Mouse (Mus musculus) granulocyte monocyte progenitor cell, adult 5-6 weeks (primary cell): ENCODE measurements at regions not wholly inside any gene's neighbourhood (a gene's known extent, or its start where the extent isn't known, plus 50 kb on each side); places are given as distances from the start of the nearest gene placed in this dataset.
"Not testable (repeated sequence)": the region's sequence is repeated elsewhere in the genome, so short reads cannot be mapped to it uniquely, and the experiment has no call there.

Source experiments
- ATAC-seq: replicated peaks from 2 replicates; pipeline ENCODE4 v1.8.0; 2016; ENCODE audit warnings: mild to moderate bottlenecking, moderate TSS enrichment, inconsistent platforms; ENCODE audit not compliant: poor library complexity, severe bottlenecking

DNA sequence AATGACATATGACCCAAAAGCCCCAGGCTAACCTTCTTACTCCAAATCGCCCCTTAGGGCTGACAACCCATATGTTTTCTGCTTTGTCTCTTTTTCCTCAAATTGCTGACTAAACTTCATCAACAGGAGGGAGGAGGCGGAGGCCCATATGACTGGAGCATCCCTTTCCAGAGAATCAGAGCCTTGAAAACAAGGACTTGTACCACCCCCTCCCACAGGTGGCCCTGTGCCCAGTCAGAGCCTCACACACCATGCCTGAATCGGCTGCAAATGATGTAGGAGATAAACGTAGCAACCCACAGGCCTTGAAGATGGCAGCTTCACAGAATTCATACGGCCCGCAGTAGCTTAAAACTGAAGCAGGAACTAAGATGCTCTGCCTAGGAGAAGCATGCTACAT, 101.7 kb upstream of the Ipo5 start:
- no peak for ATAC-seq

DNA sequence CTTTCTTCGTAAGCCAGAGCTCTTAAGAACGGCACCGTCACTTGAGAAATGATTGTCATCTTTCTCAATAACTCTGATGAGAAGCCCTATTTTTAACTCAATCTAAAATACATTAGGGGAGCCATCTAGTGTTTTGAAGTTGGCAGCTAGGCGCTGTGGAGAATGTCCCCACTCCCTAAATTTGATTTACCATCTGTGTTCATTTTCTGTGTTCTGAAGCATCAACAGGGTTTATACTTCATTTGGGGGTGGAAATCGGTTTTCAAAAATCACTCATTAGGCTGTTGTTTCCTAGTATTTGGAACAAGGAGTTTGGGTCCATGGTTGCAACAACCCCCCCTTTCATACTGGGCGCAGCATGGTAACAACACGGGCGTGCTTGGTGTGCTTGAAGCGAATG, 97.1 kb upstream of the Ipo5 start:
- ATAC-seq, result no peak

DNA sequence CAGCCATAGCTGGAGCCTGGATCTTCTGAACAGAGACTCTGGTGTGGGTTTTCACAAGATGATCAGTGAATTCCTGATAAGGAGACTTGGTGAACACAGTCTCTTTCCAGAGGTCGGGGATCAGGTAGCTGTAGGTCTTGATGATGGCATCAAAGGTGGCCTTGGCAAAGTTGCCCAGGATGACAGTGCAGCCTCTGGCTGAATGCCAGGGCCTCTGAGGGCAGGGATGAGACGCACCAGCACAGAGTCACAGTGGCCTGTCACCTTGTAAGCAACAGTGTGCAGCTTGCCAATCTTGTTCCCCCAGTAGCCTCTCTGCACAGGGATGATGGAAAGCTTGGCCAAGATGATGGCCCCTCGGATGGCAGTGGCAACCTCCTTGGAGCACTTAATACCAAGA, 95.9 kb upstream of the Ipo5 start:
- not testable (repeated sequence) for ATAC-seq

DNA sequence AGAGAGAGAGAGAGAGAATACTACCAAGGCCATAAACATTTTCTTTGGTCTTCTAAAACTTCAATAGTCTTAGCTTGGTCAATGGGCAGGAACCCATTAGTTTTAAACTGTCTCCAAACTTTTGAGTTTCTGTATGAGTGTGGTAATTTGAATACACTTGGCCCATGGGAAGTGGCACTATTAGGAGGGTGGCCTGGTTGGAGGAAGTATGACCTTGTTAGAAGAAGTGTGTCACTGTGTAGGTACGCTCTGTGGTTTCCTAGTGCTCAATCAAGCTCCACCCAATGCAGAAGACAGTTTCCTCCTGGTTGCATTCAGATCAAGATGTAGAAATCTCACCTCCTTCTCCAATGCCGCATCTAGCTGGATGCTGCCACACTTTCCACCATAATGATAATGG, 94.5 kb upstream of the Ipo5 start:
- no peak for ATAC-seq

DNA sequence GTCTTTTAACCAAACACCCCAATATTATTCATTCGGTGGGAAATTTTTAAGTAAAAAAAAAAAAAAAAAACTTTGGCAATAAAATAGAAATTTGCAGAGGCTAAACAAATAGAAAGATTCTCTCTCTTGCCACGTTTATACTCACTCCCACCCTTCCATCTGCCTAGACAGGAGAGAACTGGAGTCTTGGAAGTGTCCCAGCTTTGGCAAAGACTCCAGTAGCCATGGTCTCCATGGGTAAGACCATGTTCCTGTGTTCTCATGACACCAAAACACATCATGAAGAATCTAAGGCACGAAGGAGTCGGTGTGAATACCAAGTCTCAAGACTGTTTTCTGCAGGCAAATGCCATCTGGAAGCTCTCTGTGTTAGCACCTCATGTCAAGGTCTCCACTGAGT, 84.8 kb upstream of the Ipo5 start:
- ATAC-seq, result no peak

DNA sequence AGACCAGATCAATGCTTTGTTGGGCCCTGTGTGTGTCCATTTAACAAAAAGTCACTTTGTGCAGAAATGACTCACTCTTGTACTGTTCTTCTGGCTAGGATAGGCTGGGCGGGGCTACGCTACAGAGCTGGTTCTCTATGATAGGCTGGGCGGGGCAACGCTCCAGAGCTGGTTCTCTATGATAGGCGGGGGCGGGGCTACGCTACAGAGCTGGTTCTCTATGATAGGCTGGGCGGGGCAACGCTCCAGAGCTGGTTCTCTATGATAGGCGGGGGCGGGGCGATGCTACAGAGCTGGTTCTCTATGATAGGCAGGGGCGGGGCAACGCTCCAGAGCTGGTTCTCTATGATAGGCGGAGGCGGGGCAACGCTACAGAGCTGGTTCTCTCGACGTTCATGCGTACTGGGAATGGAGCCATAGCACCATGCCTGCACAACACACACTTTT, 80.6 kb upstream of the Ipo5 start:
- peak; percentile 75 for ATAC-seq

DNA sequence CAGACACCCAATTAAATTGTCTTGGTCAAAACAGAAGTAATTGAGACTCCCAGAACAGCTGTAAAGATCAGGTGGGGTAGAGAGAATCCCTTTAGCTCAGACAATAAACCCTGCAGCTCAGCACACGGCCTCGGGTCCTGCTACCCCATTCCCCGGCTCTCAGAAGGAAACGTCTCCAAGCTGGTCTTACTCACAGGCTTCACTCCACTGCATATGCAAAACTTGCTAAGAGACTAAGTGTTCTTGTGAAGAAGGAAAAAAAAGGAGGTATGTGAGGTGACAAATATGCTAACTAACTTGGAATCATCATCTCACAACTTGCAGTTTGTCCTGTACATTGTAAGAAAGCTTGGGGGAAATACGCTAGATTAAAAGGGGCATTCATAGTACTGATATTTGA, 79.6 kb upstream of the Ipo5 start:
- no peak for ATAC-seq

DNA sequence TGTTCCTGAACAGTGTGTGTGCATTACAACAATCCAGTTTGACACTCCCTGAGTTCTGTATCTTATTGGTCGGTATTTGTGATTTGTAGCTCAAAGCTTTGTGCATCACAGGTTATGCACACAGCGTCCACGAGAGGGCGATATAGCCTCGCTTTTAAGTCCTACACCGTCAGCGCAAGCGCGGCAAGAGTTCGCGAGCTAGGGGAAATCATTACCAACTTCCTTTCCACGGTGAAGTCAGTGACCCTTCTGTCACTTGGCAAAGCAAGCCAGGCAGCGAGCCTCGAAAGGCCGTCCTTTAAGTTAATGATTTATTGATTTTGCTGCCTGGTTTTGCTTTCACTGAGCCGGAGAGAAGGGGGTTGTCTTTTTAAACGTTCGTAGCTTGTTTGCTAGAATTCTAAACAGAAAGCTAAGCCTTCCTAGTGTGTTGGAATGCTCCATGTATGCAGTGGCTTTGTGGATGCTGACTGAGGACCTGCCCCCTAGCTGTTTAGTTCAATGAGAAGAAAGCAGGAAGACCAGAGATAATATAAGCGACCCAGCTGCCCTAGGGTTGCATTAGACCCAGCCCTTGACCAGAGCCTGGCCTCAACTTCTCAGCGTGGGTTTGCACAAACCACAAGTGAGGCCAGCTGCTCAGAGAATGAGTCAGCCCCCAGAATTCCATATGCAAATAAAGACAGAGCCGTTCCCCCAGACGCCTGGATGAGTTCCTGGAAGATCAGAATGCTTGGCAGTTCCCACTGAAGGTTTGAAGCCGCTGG, 79.0 kb upstream of the Ipo5 start:
- ATAC-seq, result peak; percentile 74

DNA sequence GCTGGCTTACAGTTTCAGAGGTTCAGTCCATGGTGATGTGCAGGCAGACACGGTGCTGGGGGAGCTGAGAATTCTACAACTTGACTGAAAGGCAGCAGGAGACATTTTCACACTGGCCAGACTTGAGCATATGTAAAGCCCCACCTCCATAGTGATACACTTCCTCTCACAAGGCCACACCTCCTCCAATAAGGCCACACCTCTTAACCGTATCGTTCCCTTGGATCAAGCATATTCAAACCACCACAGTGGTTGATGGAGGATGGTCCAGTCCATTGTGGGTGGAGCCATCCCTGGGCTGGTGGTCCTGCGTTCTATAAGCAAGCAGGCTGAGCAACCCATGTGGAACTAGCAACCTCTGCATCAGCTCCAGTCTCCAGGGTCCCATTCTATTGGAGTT, 76.2 kb upstream of the Ipo5 start:
- ATAC-seq, result peak; percentile 10

DNA sequence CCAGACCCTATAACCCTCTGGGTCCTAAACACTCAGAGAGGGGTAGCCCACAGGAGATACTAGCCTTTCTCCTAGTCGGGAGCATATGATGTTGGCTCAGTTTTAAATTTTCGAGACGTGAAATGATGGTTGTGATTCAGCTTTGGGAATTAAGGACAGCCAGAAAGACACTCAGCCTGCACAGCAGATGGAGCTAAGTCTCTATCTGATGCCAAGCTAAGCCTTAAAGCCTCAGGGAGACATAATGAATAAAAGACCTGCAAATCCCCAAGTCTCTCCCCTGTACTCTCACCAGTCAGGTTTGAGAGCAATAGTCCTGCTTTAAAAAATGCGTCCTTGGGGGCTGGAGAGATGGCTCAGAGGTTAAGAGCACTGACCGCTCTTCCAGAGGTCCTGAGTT, 75.3 kb upstream of the Ipo5 start:
- no peak for ATAC-seq

DNA sequence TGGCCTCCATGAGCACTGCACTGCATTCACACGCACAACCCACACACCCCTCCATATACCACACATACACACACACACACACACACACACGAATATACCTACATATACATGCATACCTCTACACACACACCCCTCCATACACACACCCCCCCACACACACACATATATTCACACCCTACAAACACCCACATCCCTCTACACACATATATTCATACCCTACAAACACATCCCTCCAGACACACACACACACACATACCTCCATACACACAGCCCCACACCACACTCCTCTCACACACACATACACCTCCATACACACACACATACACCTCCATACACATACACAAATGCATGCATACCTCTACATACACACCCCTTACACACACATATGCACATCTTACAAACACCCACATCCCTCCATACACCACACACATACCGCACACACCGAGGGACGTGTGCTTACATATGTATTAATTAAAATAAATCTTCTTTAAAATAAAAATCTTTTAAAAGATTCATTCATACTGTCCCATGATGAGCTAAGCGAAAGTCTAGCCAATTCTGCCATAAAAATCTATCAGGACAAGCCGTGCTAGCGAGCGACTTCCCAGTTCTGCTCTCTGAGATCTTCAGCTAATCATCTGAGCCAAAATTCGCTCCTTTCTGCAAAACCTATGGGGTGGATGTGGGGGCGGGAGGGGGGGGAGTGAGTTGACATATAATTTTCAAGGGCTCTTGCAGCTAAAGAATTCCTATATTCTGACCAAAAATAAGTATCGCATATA, 74.3 kb upstream of the Ipo5 start:
- ATAC-seq, result no peak

DNA sequence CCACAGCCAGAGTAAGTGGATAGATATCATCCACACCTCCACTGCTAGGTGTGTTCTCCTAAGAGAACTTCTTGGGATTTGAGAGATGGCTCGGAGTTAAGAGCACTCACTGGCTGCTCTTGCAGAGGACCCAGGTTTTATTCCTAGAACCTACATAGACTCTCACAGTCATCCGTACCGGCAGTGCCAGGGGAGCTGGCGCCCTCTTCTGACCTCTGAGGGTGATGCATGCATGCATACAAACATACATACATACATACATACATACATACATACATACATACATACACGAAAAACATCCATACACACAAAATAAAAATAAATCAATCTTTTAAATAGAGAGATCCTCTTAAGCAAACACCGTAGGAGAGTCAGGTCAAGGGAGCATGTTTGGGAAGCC, 70.1 kb upstream of the Ipo5 start:
- ATAC-seq, result peak; percentile 58; the same call in 1 of the 2 replicates

DNA sequence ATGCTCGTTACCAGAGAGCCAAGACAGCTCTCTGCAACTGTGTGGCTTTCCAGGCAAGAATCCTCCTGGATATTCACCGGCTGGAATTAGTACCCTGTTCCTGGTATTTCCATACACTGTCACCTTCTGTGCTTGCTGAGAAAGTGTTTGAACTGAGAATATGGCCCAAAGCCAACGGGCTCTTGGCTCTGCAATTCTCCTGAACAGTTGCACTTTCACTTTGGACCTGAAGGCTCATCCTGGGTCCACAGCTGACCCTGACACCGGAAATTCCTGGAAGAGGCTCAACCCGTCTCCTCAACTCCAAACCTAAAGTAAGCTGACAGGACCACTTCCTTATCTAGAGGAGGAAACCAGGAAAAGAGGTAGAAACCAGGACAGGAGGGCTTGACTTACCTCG, 69.7 kb upstream of the Ipo5 start:
- no peak for ATAC-seq

DNA sequence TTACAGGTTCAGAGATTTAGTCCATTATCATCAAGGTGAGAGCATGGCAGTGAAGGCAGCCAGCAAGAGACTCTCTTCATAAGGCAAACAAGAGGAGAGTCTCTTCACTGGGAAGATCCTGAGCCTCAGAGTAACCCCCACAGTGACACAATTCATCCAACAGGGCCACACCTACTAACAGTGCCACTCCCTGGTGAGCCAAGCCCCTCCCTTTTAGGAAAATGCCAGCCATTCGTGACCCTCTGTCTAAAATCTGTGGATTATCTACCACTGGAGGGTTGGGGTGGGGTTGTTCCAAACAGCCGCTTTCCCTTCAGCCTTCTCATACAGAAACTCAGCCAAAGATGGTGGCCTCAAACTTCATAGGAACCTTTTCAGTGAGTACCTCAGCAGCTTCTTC, 65.9 kb upstream of the Ipo5 start:
- ATAC-seq, result no peak

DNA sequence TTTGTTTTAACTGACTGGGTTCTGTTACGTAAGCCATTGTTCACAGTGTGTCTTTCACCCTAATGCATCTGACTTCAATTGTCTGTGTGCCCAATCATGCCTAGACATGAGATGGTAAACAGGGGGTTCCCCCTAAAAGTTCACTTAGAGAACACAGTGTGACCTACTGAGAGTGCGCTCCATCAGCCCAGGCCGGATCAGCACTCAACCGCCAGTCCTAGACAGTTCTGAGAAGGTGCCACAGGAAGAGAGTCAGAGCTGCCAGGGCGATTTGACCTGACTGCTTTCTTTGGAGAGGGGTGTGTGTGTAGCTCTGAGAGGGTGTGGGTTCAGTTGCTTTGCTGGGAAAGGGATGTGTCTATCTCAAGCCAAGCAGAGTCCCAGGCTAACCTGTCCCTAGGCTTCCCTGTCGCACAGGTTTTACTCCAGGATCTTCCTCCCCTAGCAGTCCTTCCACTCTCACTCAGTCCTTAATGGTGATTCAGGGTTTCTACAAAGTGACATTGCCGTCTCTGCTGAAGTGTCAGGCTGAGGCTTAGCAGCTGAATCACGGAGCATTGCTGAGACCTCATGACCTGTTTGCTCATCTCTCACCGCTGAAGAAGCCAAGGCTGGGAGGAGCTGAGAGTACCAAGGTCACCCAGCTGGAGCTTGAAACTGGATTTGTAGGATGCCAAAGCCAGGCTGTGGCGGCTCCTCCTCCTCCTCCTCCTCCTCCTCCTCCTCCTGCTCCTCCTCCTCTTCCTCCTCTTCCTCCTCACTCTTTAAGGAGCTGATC, 64.8 kb upstream of the Ipo5 start:
- ATAC-seq, result no peak

DNA sequence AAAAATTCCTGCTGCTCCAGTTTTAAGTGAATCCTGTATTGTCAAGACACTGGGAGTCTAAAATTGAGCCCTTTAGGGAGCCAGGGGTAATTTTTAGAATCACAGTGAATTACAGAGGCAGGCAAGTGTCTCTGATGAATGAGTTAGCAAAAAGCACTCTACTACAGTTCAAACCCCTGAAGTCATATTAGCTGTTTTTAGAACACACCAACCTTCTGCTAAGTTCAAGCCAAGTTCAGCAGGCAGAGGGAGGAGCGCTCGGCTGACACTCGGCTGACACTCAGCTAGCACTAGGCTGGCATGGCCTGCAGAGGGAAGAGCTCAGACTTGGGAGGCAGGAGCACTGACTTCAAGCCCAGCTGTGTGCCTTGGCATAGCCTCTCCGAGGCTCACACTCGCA, 64.0 kb upstream of the Ipo5 start:
- ATAC-seq, result no peak

DNA sequence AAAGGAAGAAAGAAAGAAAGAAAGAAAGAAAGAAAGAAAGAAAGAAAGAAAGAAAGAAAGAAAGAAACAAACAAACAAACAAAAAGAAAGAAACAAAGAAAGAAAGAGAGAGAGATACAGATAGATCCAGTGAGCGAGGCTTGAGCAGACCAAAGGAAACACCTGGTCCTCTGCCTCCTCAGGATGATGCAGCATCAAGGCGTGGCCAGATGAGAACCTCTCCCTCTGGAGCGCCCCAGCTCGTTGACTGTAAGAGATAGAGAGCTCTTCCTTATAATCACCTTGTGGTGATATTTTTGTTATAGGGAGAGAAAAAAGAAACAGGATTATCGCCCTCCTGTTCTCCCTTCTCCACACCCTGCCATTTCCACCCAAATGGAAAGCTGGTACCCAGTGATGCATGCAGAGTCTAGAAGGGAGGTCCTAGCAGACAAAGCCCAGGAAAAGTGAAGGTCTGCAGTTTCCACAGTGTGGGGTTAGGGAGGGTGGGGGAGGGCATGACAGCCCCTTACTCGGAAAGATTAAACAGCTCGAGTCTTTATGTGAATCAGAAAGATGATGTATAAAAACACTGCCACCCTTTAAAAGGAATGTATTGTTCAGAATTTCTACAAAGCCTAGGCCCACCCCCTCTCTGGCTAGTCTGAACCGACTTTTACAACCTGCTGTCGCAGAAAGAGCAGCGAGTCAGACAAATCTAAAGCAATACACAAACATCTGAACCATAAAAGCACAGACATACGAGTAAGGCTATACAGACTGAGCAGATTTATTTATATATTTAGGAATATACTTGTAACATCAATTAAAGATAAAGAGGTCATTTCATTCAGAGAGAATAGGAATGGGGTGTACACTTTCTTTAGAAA, 62.7 kb upstream of the Ipo5 start:
- no peak for ATAC-seq

DNA sequence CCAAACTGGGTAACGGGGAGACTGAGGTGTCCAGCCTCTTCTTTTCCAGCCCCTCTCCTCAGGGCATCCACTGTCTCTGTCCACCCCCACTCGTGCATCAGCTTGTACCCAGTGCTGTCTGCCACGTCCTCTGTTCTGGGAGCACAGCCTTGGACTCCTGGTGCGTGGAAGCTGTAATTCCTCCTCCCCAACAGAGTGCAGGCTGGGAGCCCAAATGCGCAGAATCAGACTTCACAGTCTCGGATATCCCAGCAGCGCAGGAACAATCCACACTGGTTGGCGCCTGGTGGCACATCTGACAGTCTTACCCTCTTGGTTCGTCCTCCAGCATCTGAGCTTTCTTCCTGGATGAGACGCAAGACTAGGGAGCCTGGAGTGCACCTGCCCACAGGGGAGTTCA, 61.9 kb upstream of the Ipo5 start:
- no peak for ATAC-seq

DNA sequence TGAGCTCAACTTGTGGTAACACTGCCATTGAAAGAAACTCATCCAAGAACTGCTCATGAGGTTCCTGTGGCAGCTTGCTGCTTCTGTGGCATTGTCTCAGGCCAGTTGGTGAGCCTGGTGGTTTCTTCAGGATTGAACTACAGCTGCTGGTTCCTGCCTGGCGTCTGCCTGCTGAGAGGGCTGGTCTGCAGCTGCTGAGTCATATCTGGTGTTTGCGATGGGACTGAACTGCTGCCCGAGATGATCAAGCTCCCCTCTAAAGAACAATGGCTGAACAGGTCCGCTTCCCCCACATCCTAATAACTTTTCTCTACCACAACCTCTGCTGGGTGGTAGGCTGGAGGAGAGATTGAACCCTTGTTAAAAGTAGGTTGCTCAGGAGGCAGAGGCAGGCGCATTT, 57.4 kb upstream of the Ipo5 start:
- no peak for ATAC-seq

DNA sequence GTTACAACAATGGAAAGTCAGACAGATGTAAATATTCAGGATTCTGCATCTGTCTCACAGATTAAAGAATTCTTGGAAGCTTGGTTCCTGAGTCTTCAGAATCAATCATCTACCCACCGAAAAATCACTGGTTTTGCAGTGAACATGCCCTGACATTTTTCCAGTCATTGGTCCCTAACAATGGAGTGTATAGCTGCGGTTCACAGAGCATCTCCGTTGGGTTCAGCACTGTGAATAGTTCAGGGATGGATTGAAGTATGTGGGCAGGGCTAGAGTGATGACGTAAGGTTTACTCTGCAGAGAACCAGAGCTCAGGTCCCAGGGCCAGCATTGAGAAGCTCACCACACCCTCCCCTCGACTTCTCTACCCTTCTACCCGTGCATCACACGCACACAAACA, 56.5 kb upstream of the Ipo5 start:
- ATAC-seq, result no peak
